Mouse (Mus musculus): Measurements from ENCODE around the gene Plekho2. TPM values are rescaled to one million over a fixed set of nuclear protein-coding genes. Genes with fewer than 3 reads are reported as not detected.

Plekho2 gene
- polyA plus RNA-seq, 1 experiment: 15.3 TPM

GRCm38 (mm10) chr9:65607120-65607519, 27.3 kb upstream of the Plekho2 start:
- no peak for TF ChIP-seq CTCF (IDR thresholded peaks at IDR 0.05; ENCODE audit: extremely low read depth, insufficient read depth, low read length)
- no peak for TF ChIP-seq POLR2A (IDR thresholded peaks at IDR 0.05; ENCODE audit: extremely low read depth, insufficient read depth, low read length)

GRCm38 (mm10) chr9:65606321-65607109, 26.7 kb upstream of the Plekho2 start:
- no peak overlapping the region for H3K4me3 ChIP-seq (ENCODE audit: insufficient read depth, low read length)

More at GRCm38 (mm10) chr9:65607120-65607519, 27.3 kb upstream of the Plekho2 start:
- Histone ChIP-seq H3K4me3 (ENCODE audit: insufficient read depth, low read length) (no peak overlapping the region), H3K27ac (ENCODE audit: insufficient read depth, low read length) (no peak overlapping the region), H3K4me1 (ENCODE audit: control insufficient read depth, insufficient read depth, low read length) (no peaks in the 10 kb centered on the region)

GRCm38 (mm10) chr9:65605471-65606136, 25.8 kb upstream of the Plekho2 start:
- Histone ChIP-seq H3K4me3 (ENCODE audit: insufficient read depth, low read length) (no peak overlapping the region), H3K4me1 (ENCODE audit: control insufficient read depth, insufficient read depth, low read length) (no peaks in the 10 kb centered on the region), H3K27ac (ENCODE audit: insufficient read depth, low read length) (no peak overlapping the region)
- TF ChIP-seq CTCF (IDR thresholded peaks at IDR 0.05; ENCODE audit: extremely low read depth, insufficient read depth, low read length): peak; percentile 77
- TF ChIP-seq POLR2A (IDR thresholded peaks at IDR 0.05; ENCODE audit: extremely low read depth, insufficient read depth, low read length): no peak

More at GRCm38 (mm10) chr9:65606321-65607109, 26.7 kb upstream of the Plekho2 start:
- Histone ChIP-seq H3K4me1 (ENCODE audit: control insufficient read depth, insufficient read depth, low read length) (no peaks in the 10 kb centered on the region), H3K27ac (ENCODE audit: insufficient read depth, low read length) (no peak overlapping the region)
- TF ChIP-seq POLR2A (IDR thresholded peaks at IDR 0.05; ENCODE audit: extremely low read depth, insufficient read depth, low read length) (no peak), CTCF (IDR thresholded peaks at IDR 0.05; ENCODE audit: extremely low read depth, insufficient read depth, low read length) (no peak)

- Histone ChIP-seq H3K4me1 (ENCODE audit: control insufficient read depth, insufficient read depth, low read length) (no peaks in the 10 kb centered on the region), H3K4me3 (ENCODE audit: insufficient read depth, low read length) (no peak overlapping the region), H3K27ac (ENCODE audit: insufficient read depth, low read length) (no peak overlapping the region)
- TF ChIP-seq POLR2A (IDR thresholded peaks at IDR 0.05; ENCODE audit: extremely low read depth, insufficient read depth, low read length) (no peak), CTCF (IDR thresholded peaks at IDR 0.05; ENCODE audit: extremely low read depth, insufficient read depth, low read length) (peak; percentile 21; the same call in 1 of the 2 replicates)
Observed at GRCm38 (mm10) chr9:65603401-65604102, 23.7 kb upstream of the Plekho2 start.

GRCm38 (mm10) chr9:65600951-65601350, 21.1 kb upstream of the Plekho2 start:
- Histone ChIP-seq H3K4me1 (ENCODE audit: control insufficient read depth, insufficient read depth, low read length) (no peaks in the 10 kb centered on the region), H3K4me3 (ENCODE audit: insufficient read depth, low read length) (no peak overlapping the region), H3K27ac (ENCODE audit: insufficient read depth, low read length) (no peak overlapping the region)
- TF ChIP-seq CTCF (IDR thresholded peaks at IDR 0.05; ENCODE audit: extremely low read depth, insufficient read depth, low read length) (no peak), POLR2A (IDR thresholded peaks at IDR 0.05; ENCODE audit: extremely low read depth, insufficient read depth, low read length) (no peak)

DNA sequence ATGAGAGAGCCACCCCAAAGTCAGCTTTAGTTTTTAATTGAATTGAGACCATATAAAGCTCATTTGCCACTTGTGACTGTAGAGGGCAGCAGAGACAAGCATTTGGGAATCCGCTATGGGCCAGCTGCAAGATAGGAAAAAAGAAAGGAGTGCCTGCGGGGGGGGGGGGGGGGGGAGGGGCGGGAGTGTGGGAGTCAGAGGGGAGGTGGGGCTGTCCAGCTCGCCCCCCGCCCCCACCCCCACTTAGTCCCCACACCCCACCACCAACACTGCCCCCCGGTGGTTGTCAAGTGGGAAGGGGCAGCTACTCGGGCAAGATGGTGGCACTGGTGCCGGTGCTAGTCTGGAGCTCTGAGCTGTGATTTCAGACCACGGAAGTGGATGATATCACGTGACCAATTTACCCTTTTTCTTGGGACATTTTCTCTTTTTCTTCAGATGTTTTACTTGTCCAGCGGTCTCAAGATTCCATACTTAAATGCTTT, 19.0 kb upstream of the Plekho2 start:
- Histone ChIP-seq H3K4me3 (ENCODE audit: insufficient read depth, low read length) (no peak overlapping the region), H3K4me1 (ENCODE audit: control insufficient read depth, insufficient read depth, low read length) (no peaks in the 10 kb centered on the region), H3K27ac (ENCODE audit: insufficient read depth, low read length) (no peak overlapping the region)
- TF ChIP-seq CTCF (IDR thresholded peaks at IDR 0.05; ENCODE audit: extremely low read depth, insufficient read depth, low read length) (peak; percentile 50), POLR2A (IDR thresholded peaks at IDR 0.05; ENCODE audit: extremely low read depth, insufficient read depth, low read length) (no peak)

GRCm38 (mm10) chr9:65593596-65593995, 13.8 kb upstream of the Plekho2 start:
- H3K4me1 ChIP-seq (ENCODE audit: control insufficient read depth, insufficient read depth, low read length): no peaks in the 10 kb centered on the region
- no peak overlapping the region for H3K4me3 ChIP-seq (ENCODE audit: insufficient read depth, low read length)
- TF ChIP-seq POLR2A (IDR thresholded peaks at IDR 0.05; ENCODE audit: extremely low read depth, insufficient read depth, low read length) (no peak), CTCF (IDR thresholded peaks at IDR 0.05; ENCODE audit: extremely low read depth, insufficient read depth, low read length) (no peak)
- H3K27ac ChIP-seq (ENCODE audit: insufficient read depth, low read length): no peak overlapping the region

DNA sequence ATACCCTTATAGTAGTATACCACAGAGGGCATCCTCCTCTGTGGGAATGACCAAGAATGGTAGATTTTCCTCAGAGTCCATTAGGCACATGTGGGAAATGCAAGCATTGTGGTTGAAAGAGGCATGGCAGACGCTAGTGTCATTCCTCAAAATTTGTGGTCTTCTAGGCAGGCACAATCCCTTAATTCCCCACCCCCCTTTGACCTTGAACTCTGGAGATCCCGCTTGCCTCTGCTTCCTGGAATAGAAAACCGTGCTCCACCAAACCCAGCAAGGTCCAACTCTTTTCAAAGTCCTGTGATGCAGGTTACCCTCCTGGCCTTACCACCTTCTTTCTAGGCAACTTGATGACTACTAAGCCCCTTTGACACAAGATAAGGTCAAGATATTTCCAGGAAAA, 12.9 kb upstream of the Plekho2 start:
- H3K27ac ChIP-seq (ENCODE audit: insufficient read depth, low read length): no peak overlapping the region
- no peak for TF ChIP-seq POLR2A (IDR thresholded peaks at IDR 0.05; ENCODE audit: extremely low read depth, insufficient read depth, low read length)
- TF ChIP-seq CTCF (IDR thresholded peaks at IDR 0.05; ENCODE audit: extremely low read depth, insufficient read depth, low read length): no peak
- H3K4me1 ChIP-seq (ENCODE audit: control insufficient read depth, insufficient read depth, low read length): no peaks in the 10 kb centered on the region

DNA sequence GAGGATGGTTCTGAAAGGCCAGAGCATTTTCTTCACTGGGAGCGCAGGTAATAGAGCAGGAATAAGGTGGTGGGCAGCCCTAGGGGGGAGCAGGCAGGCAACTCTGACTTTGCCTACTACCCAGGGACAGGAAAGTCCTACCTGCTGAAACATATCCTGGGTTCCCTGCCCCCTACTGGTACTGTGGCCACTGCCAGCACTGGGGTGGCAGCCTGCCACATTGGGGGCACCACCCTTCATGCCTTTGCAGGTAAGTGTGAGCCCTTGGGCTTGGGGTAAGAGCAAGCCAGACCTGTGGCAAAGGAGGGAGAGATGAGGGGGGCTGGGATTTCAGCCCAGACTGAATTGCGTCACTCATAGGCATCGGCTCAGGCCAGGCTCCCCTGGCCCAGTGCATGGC, 9.3 kb upstream of the Plekho2 start:
- H3K27ac ChIP-seq (ENCODE audit: insufficient read depth, low read length): no peak overlapping the region
- H3K4me3 ChIP-seq (ENCODE audit: insufficient read depth, low read length): no peak overlapping the region
- no peaks in the 10 kb centered on the region for H3K4me1 ChIP-seq (ENCODE audit: control insufficient read depth, insufficient read depth, low read length)
- TF ChIP-seq POLR2A (IDR thresholded peaks at IDR 0.05; ENCODE audit: extremely low read depth, insufficient read depth, low read length) (no peak), CTCF (IDR thresholded peaks at IDR 0.05; ENCODE audit: extremely low read depth, insufficient read depth, low read length) (no peak)

More for the DNA sequence above, 12.9 kb upstream of the Plekho2 start:
- H3K4me3 ChIP-seq (ENCODE audit: insufficient read depth, low read length): no peak overlapping the region
